Mouse (Mus musculus) limb, embryonic 14.5 days (tissue): Measurements from ENCODE around the gene Vezf1. TPM values are rescaled to one million over a fixed set of nuclear protein-coding genes. Genes with fewer than 3 reads are reported as not detected.
A peak's percentile ranks its signal among the peaks of the same experiment; 100 is the strongest.

Source experiments
- ATAC-seq: fragments of 200-750 bp; cut with Nextera tagmentation; 2 replicates; pipeline ENCODE4 v1.8.0; 2017; ENCODE audit warnings: low read depth, moderate number of reproducible peaks, moderate TSS enrichment; ENCODE audit not compliant: low FRiP score
- DNase-seq: peaks from one replicate; pipeline ENCODE4 v3.0.0-alpha.2; 2015; ENCODE audit warnings: low spot score
- H3K27ac ChIP-seq: fragments of 300-500 bp; sonication (generic); replicated peaks from 2 replicates; pipeline ENCODE4 v1.5.1; 2014; ENCODE audit warnings: low read depth, mild to moderate bottlenecking, low read length, moderate library complexity, mixed read lengths
- H3K27me3 ChIP-seq: fragments of 300-500 bp; sonication (generic); 2 replicates; pipeline ENCODE4 v1.6.1; 2014; ENCODE audit warnings: low read length, mixed read lengths; ENCODE audit not compliant: control insufficient read depth, insufficient read depth
- H3K36me3 ChIP-seq: fragments of 300-500 bp; sonication (generic); 2 replicates; pipeline ENCODE4 v1.6.1; 2014; ENCODE audit warnings: mild to moderate bottlenecking, low read length, moderate library complexity, mixed read lengths; ENCODE audit not compliant: control insufficient read depth, insufficient read depth
- H3K4me1 ChIP-seq: fragments of 300-500 bp; sonication (generic); 2 replicates; pipeline ENCODE4 v1.6.1; 2014; ENCODE audit warnings: antibody characterized with exemption, low read length, mixed read lengths; ENCODE audit not compliant: control insufficient read depth, insufficient read depth
- H3K4me2 ChIP-seq: fragments of 300-500 bp; sonication (generic); replicated peaks from 2 replicates; pipeline ENCODE4 v1.6.1; 2014; ENCODE audit warnings: low read depth, mild to moderate bottlenecking, low read length, moderate library complexity; ENCODE audit not compliant: severe bottlenecking
- H3K4me3 ChIP-seq: fragments of 300-500 bp; sonication (generic); replicated peaks from 2 replicates; pipeline ENCODE4 v1.5.1; 2014; ENCODE audit warnings: low read length
- H3K9ac ChIP-seq: fragments of 300-500 bp; sonication (generic); 2 replicates; pipeline ENCODE4 v1.6.1; 2014; ENCODE audit warnings: mild to moderate bottlenecking, low read depth, low read length, moderate library complexity; ENCODE audit not compliant: severe bottlenecking
- H3K9me3 ChIP-seq: fragments of 300-500 bp; sonication (generic); 2 replicates; pipeline ENCODE4 v1.6.1; 2016; ENCODE audit warnings: low read length; ENCODE audit not compliant: control insufficient read depth
- POLR2A ChIP-seq: fragments of 200-500 bp; IDR thresholded peaks from 2 replicates; pipeline ENCODE4 v1.8.0; 2012; ENCODE audit warnings: inconsistent platforms, mild to moderate bottlenecking, moderate library complexity, borderline replicate concordance; ENCODE audit not compliant: insufficient read depth, insufficient read length; ENCODE audit errors: extremely low read depth
- WGBS: fragments of 180-500 bp; shearing (Covaris S2); extraction: QIAGEN DNeasy Blood & Tissue Kit; methylation state at CpG from one replicate; pipeline ENCODE4 v1.1.7; 2014; 5-methylcytosine and 5-hydroxymethylcytosine counted together
- polyA plus RNA-seq, 2 experiments: library from polyadenylated mRNA; depleted of rRNA in 1 of 2; stranded (reverse) in 1 of 2; unstranded in 1 of 2; fragments of >200 nt; fragmentation: Nextera tagmentation in 1 of 2; extraction: Ambion mirVana in 1 of 2; gene quantifications; 2 replicates each; pipeline versions ENCODE4 v1.2.1 to v1.2.3; 2012 to 2014

The Vezf1 gene
- polyA plus RNA-seq (2012; rRNA removed), result 35.3 and 38.9 TPM in 2 replicates
- 42.7 and 44.1 TPM in 2 replicates for polyA plus RNA-seq (2014; fragmentation: Nextera tagmentation; extraction: Ambion mirVana)

- Histone ChIP-seq H3K36me3 (no peaks in the 10 kb centered on the region), H3K4me3 (peak within 1 kb of the TSS; percentile 95), H3K9ac (peak within 1 kb of the TSS; percentile 96), H3K4me1 (peaks cover 19% of the 10 kb centered on the region), H3K27me3 (no peaks in the 10 kb centered on the region), H3K9me3 (no peaks in the 10 kb centered on the region), H3K4me2 (peak within 1 kb of the TSS; percentile 85), H3K27ac (peak within 1 kb of the TSS; percentile 98)
- peak; percentile 76; the same call in 1 of the 2 replicates for TF ChIP-seq POLR2A
- ATAC-seq, result peak; percentile 82
- DNase-seq, result peak; percentile 80
- under 1% methylated on average over 25 of the region's 81 CpGs for WGBS
Observed at GRCm38 (mm10) chr11:88067586-88068410, at the start of gene Vezf1. Vezf1 (plus strand) TSS chr11:88068279.

- ATAC-seq, result no peak
- Histone ChIP-seq H3K27me3 (no peaks in the 10 kb centered on the region), H3K4me3 (no peak overlapping the region), H3K9ac (no peak overlapping the region), H3K9me3 (no peaks in the 10 kb centered on the region), H3K36me3 (no peaks in the 10 kb centered on the region), H3K27ac (no peak overlapping the region), H3K4me1 (no peaks in the 10 kb centered on the region), H3K4me2 (no peak overlapping the region)
- no peak for DNase-seq
- no peak for TF ChIP-seq POLR2A
- 71% methylated on average over 2 of the region's 2 CpGs for WGBS
Observed at GRCm38 (mm10) chr11:88023933-88024332, 44.1 kb upstream of the Vezf1 start.

- no peaks in the 10 kb centered on the region for H3K9me3 ChIP-seq
- no peak overlapping the region for H3K4me2 ChIP-seq
- no peak overlapping the region for H3K9ac ChIP-seq
- H3K36me3 ChIP-seq, result no peaks in the 10 kb centered on the region
- TF ChIP-seq POLR2A, result no peak
- ATAC-seq, result no peak
- no peak overlapping the region for H3K27ac ChIP-seq
- H3K4me1 ChIP-seq, result no peaks in the 10 kb centered on the region
- no peak for DNase-seq
- WGBS, result 75% methylated on average over 9 of the region's 9 CpGs
- no peak overlapping the region for H3K4me3 ChIP-seq
- H3K27me3 ChIP-seq, result no peaks in the 10 kb centered on the region
Observed at GRCm38 (mm10) chr11:88027391-88028035, 40.6 kb upstream of the Vezf1 start.

- 23% methylated on average over 16 of the region's 16 CpGs for WGBS
- ATAC-seq (no peak), DNase-seq (no peak)
- Histone ChIP-seq H3K4me2 (no peak overlapping the region), H3K4me1 (no peaks in the 10 kb centered on the region), H3K4me3 (no peak overlapping the region), H3K36me3 (no peaks in the 10 kb centered on the region), H3K9ac (no peak overlapping the region), H3K9me3 (no peaks in the 10 kb centered on the region), H3K27ac (no peak overlapping the region), H3K27me3 (no peaks in the 10 kb centered on the region)
- no peak for TF ChIP-seq POLR2A
Observed at GRCm38 (mm10) chr11:88028193-88028684, 39.8 kb upstream of the Vezf1 start.

- no peak for DNase-seq
Observed at GRCm38 (mm10) chr11:88030219-88030618, 37.9 kb upstream of the Vezf1 start.

More at GRCm38 (mm10) chr11:88030219-88030618, 37.9 kb upstream of the Vezf1 start:
- no peaks in the 10 kb centered on the region for H3K4me1 ChIP-seq
- no peaks in the 10 kb centered on the region for H3K27me3 ChIP-seq
- no peak for TF ChIP-seq POLR2A
- WGBS, result 86% methylated on average over 7 of the region's 7 CpGs
- no peaks in the 10 kb centered on the region for H3K9me3 ChIP-seq
- H3K36me3 ChIP-seq, result no peaks in the 10 kb centered on the region
- no peak overlapping the region for H3K4me2 ChIP-seq
- H3K9ac ChIP-seq, result no peak overlapping the region
- H3K27ac ChIP-seq, result no peak overlapping the region
- H3K4me3 ChIP-seq, result no peak overlapping the region
- no peak for ATAC-seq
